Mouse (Mus musculus): Measurements from ENCODE around the gene Zfp746.

GRCm38 (mm10) chr6:48016090-48016521, 70.3 kb downstream of the Zfp746 start:
- no peak for TF ChIP-seq POLR2A (IDR thresholded peaks at IDR 0.05; ENCODE audit: extremely low read depth, insufficient read depth, low read length)
- TF ChIP-seq CTCF (IDR thresholded peaks at IDR 0.05; ENCODE audit: low read depth, low read length) = peak; percentile 79
